In the genomic region with DNA sequence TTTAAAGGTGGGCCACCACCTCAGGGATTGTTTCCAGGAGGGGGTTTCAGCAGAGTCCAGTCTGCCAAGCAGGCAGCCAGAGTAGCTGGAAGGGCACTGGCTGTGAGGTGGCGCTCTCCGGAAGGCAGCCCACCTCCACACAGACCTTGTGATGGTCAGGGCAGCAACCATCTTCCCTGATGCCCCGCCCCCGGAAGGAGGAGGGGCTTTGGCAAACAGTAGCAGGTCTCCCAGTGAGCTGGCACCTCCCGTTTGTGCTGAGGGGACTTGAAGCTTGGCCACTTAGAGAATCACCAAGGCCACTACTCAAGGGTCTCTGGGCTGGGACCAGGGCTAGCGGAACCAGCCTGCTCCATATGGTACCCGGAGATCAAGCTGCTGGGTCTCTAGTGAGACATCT, we compare ENCODE assay signal across 19 mouse cellular contexts.
A peak's percentile ranks its signal among the peaks of the same experiment; 100 is the strongest.
DNase-seq lines count a peak whose midpoint lies in the region; ATAC-seq and TF ChIP-seq lines count a peak whose summit lies in the region.
"Had no signal": no experiment of that assay in that cellular context is flagged by ENCODE, and none has a peak within 500 bp of the region (broad histone marks: within the 10 kb centered on the region; RNA-seq: fewer than 3 reads in every experiment).

No protein-coding gene starts in this region.

- H3K4me2 ChIP-seq in hindbrain, embryonic 11.5 days (replicated peaks; ENCODE audit: low read depth, low read length), result no peak overlapping the region; the same call in 1 of the 2 replicates
- no peak overlapping the region for H3K4me2 ChIP-seq in hindbrain, embryonic 14.5 days (replicated peaks)
- H3K4me2 ChIP-seq in neural tube, embryonic 13.5 days, result no peak overlapping the region
- H3K4me2 ChIP-seq in neural tube, embryonic 15.5 days, result no peak overlapping the region
- H3K4me2 ChIP-seq: heart, embryonic 11.5 days; liver, embryonic 12.5 days had no signal

- no peaks in the 10 kb centered on the region for H3K9me3 ChIP-seq in hindbrain, embryonic 11.5 days (ENCODE audit: control insufficient read depth, low read length)
- no peaks in the 10 kb centered on the region for H3K9me3 ChIP-seq in hindbrain, embryonic 14.5 days (ENCODE audit: control insufficient read depth, low read length)
- no peaks in the 10 kb centered on the region for H3K9me3 ChIP-seq in neural tube, embryonic 13.5 days
- no peaks in the 10 kb centered on the region for H3K9me3 ChIP-seq in neural tube, embryonic 15.5 days (replicated peaks)
- H3K9me3 ChIP-seq: liver, embryonic 12.5 days had no signal

- TF ChIP-seq POLR2A in testis, adult 2 months (IDR thresholded peaks at IDR 0.05; ENCODE audit: control insufficient read depth, low read depth, low read length), result no peak

- 0 out of 2 replicates have a peak overlapping the region, but pooled peaks have one; percentile 61 for H3K27ac ChIP-seq in hindbrain, embryonic 11.5 days (ENCODE audit: low read depth, low read length)
- no peak overlapping the region for H3K27ac ChIP-seq in hindbrain, embryonic 14.5 days
- H3K27ac ChIP-seq in neural tube, embryonic 13.5 days (replicated peaks), result no peak overlapping the region
- no peak overlapping the region for H3K27ac ChIP-seq in neural tube, embryonic 15.5 days (replicated peaks)
- H3K27ac ChIP-seq in testis, adult 2 months (ENCODE audit: control insufficient read depth, insufficient read depth, low read depth, low read length), result no peak overlapping the region
- no peak overlapping the region for H3K27ac ChIP-seq in layer of hippocampus, adult 2 months
- H3K27ac ChIP-seq: liver, embryonic 12.5 days; stomach, postnatal 0 days had no signal

- WGBS in hindbrain, embryonic 11.5 days, result 50% methylated on average over 7 of the region's 7 CpGs
- WGBS in hindbrain, embryonic 14.5 days, result 48% methylated on average over 7 of the region's 7 CpGs
- WGBS in neural tube, embryonic 13.5 days, result 43% methylated on average over 7 of the region's 7 CpGs
- WGBS in neural tube, embryonic 15.5 days, result 46% methylated on average over 7 of the region's 7 CpGs

- peaks cover 13% of the 10 kb centered on the region for H3K27me3 ChIP-seq in hindbrain, embryonic 11.5 days (ENCODE audit: control insufficient read depth, insufficient read depth, low read length)
- peaks cover 33% of the 10 kb centered on the region for H3K27me3 ChIP-seq in hindbrain, embryonic 14.5 days (ENCODE audit: control insufficient read depth, insufficient read depth, low read length)
- H3K27me3 ChIP-seq in neural tube, embryonic 13.5 days, result peaks cover 94% of the 10 kb centered on the region
- H3K27me3 ChIP-seq in neural tube, embryonic 15.5 days (replicated peaks), result peaks cover 72% of the 10 kb centered on the region
- H3K27me3 ChIP-seq in testis, adult 2 months (ENCODE audit: control insufficient read depth, insufficient read depth, low read length), result no peaks in the 10 kb centered on the region; the same call in 1 of the 2 replicates

- no peak overlapping the region for H3K4me3 ChIP-seq in hindbrain, embryonic 11.5 days (ENCODE audit: low read depth, low read length)
- no peak overlapping the region for H3K4me3 ChIP-seq in hindbrain, embryonic 14.5 days (replicated peaks; ENCODE audit: low read length)
- H3K4me3 ChIP-seq in neural tube, embryonic 13.5 days, result no peak overlapping the region
- H3K4me3 ChIP-seq in neural tube, embryonic 15.5 days (replicated peaks), result no peak overlapping the region
- H3K4me3 ChIP-seq in testis, adult 2 months (ENCODE audit: control insufficient read depth, low read depth, low read length), result peak overlapping the region; percentile 51
- H3K4me3 ChIP-seq in layer of hippocampus, adult 2 months, result no peak overlapping the region
- H3K4me3 ChIP-seq: erythroblast, embryonic 14.5 days; liver, embryonic 12.5 days had no signal

- DNase-seq in hindbrain, embryonic 11.5 days (ENCODE audit: low spot score), result no peak
- DNase-seq in hindbrain, embryonic 14.5 days (ENCODE audit: low spot score), result no peak
- DNase-seq in R1 (ENCODE audit: low read depth, low spot score), result peak; percentile 78
- DNase-seq in layer of hippocampus, adult 2 months (ENCODE audit: low spot score in 2 of 2), result no peak
- DNase-seq in gastrocnemius, adult 8-10 months (ENCODE audit: low spot score in 2 of 2), result no peak
- DNase-seq: gastrocnemius, postnatal 36 days; heart, postnatal 36 days; kidney, postnatal 36 days; left cerebral cortex, postnatal 4 days had no signal

- TF ChIP-seq CTCF in testis, adult 2 months (IDR thresholded peaks at IDR 0.05; ENCODE audit: control insufficient read depth, insufficient read depth, insufficient replicate concordance, low read depth, low read length), result no peak
- TF ChIP-seq CTCF in layer of hippocampus, adult 2 months (conservative IDR thresholded peaks at IDR 0.05), result no peak

- no peak for ATAC-seq in hindbrain, embryonic 11.5 days (ENCODE audit: low FRiP score)
- no peak for ATAC-seq in hindbrain, embryonic 14.5 days (ENCODE audit: low FRiP score)
- ATAC-seq in neural tube, embryonic 13.5 days (ENCODE audit: low read depth), result 0 out of 2 replicates have a peak, but pooled peaks have one; percentile 21
- ATAC-seq in neural tube, embryonic 15.5 days (ENCODE audit: low FRiP score), result no peak
- ATAC-seq: activated CD4-positive, CD25-positive, alpha-beta regulatory T cell, adult 4 months; intestine, postnatal 0 days; liver, embryonic 12.5 days; lung, postnatal 0 days had no signal

- no peaks in the 10 kb centered on the region for H3K36me3 ChIP-seq in hindbrain, embryonic 11.5 days (ENCODE audit: control insufficient read depth, insufficient read depth, low read length)
- H3K36me3 ChIP-seq in hindbrain, embryonic 14.5 days (replicated peaks; ENCODE audit: control insufficient read depth, insufficient read depth), result no peaks in the 10 kb centered on the region
- H3K36me3 ChIP-seq in neural tube, embryonic 13.5 days, result no peaks in the 10 kb centered on the region
- no peaks in the 10 kb centered on the region for H3K36me3 ChIP-seq in neural tube, embryonic 15.5 days
- no peaks in the 10 kb centered on the region for H3K36me3 ChIP-seq in testis, adult 2 months (ENCODE audit: control insufficient read depth, insufficient read depth, low read length)
- H3K36me3 ChIP-seq: liver, embryonic 12.5 days had no signal

- H3K9ac ChIP-seq in hindbrain, embryonic 11.5 days (ENCODE audit: low read depth, low read length), result no peak overlapping the region; the same call in none of the 2 replicates
- H3K9ac ChIP-seq in hindbrain, embryonic 14.5 days, result no peak overlapping the region; the same call in 1 of the 2 replicates
- 0 out of 2 replicates have a peak overlapping the region, but pooled peaks have one; percentile 41 for H3K9ac ChIP-seq in neural tube, embryonic 13.5 days
- no peak overlapping the region for H3K9ac ChIP-seq in neural tube, embryonic 15.5 days (replicated peaks)
- H3K9ac ChIP-seq: liver, embryonic 12.5 days had no signal

- peaks cover 5% of the 10 kb centered on the region; the same call in 1 of the 2 replicates for H3K4me1 ChIP-seq in hindbrain, embryonic 11.5 days (replicated peaks; ENCODE audit: control insufficient read depth, insufficient read depth, low read length)
- H3K4me1 ChIP-seq in hindbrain, embryonic 14.5 days (replicated peaks; ENCODE audit: control insufficient read depth, insufficient read depth, low read length), result peaks cover 16% of the 10 kb centered on the region
- H3K4me1 ChIP-seq in neural tube, embryonic 13.5 days (replicated peaks), result peaks cover 31% of the 10 kb centered on the region
- peaks cover 26% of the 10 kb centered on the region for H3K4me1 ChIP-seq in neural tube, embryonic 15.5 days
- peaks cover 16% of the 10 kb centered on the region for H3K4me1 ChIP-seq in testis, adult 2 months (ENCODE audit: control insufficient read depth, insufficient read depth, low read length)
- H3K4me1 ChIP-seq: liver, embryonic 12.5 days had no signal
